Mouse (Mus musculus): ENCODE measurements at regions not wholly inside any gene's neighbourhood (a gene's known extent, or its start where the extent isn't known, plus 50 kb on each side); places are given as distances from the start of the nearest gene placed in this dataset.

DNA sequence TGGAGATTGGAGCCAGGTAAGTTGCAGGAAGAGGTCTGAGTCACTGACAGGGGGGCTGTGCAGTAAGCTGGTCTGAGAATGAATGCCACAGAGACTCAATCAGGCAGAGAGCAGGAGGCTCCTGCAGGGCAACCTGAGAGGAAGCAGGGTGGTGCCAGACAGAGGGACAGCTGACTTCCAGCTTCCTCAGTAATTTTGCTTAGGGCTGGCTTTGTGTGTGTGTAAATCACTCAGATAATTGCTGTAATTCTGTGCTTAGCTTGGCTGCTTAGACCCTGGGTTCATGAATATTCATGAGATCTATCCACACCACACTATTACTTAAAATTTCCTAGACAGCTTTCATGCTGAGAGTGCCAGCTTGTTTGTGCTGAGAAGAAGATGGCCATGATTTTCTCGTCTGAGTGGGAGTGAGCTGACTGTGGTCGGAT, 408.7 kb downstream of the Cmpk2 start:
- TF ChIP-seq CTCF (IDR thresholded peaks at IDR 0.05; ENCODE audit: control insufficient read depth, insufficient read depth, insufficient read length) (no peak), MYOD1 (IDR thresholded peaks at IDR 0.05; ENCODE audit: control insufficient read depth, insufficient read length, low read depth) (no peak)
